Mouse (Mus musculus) inflammation-experienced regulatory T-cells, adult 6 months (primary cell): ENCODE measurements around the gene Plekha5. TPM values are rescaled to one million over a fixed set of nuclear protein-coding genes. Genes with fewer than 3 reads are reported as not detected.
"Not testable (repeated sequence)": the region's sequence is repeated elsewhere in the genome, so short reads cannot be mapped to it uniquely, and the experiment has no call there.

Experiments used
- ATAC-seq: one replicate; pipeline ENCODE4 v1.8.0; 2017
- polyA plus RNA-seq, 3 experiments: library from polyadenylated mRNA; unstranded; fragments of 100-300 nt; shearing (Covaris generic); gene quantifications; one replicate each; pipeline ENCODE4 v1.2.1; 2017

The Plekha5 gene
- polyA plus RNA-seq, 3 experiments from 2014 or later = 16.2 to 21.7 (median 19.1) TPM

GRCm38 (mm10) chr6:140580170-140580569 lies 156.3 kb downstream of the Plekha5 start:
- ATAC-seq = no peak

- ATAC-seq = no peak
These were observed 162.9 kb downstream of the Plekha5 start for GRCm38 (mm10) chr6:140586714-140587259.

- no peak for ATAC-seq
These were observed 167.5 kb downstream of the Plekha5 start for GRCm38 (mm10) chr6:140591331-140591730.

- no peak for ATAC-seq
These were observed 168.9 kb downstream of the Plekha5 start for GRCm38 (mm10) chr6:140592713-140593112.

GRCm38 (mm10) chr6:140593420-140594170 lies 169.7 kb downstream of the Plekha5 start:
- no peak for ATAC-seq

GRCm38 (mm10) chr6:140595551-140595950 lies 171.7 kb downstream of the Plekha5 start:
- ATAC-seq = not testable (repeated sequence)

GRCm38 (mm10) chr6:140597381-140598329 lies 173.8 kb downstream of the Plekha5 start:
- ATAC-seq = no peak

GRCm38 (mm10) chr6:140598516-140598915 lies 174.7 kb downstream of the Plekha5 start:
- ATAC-seq = peak; percentile 95

- ATAC-seq = no peak
These were observed 175.5 kb downstream of the Plekha5 start for GRCm38 (mm10) chr6:140599337-140599736.

- ATAC-seq = not testable (repeated sequence)
These were observed 176.8 kb downstream of the Plekha5 start for GRCm38 (mm10) chr6:140600671-140601070.

- ATAC-seq = no peak
These were observed 177.3 kb downstream of the Plekha5 start for GRCm38 (mm10) chr6:140601175-140601574.

GRCm38 (mm10) chr6:140603228-140603944 lies 179.5 kb downstream of the Plekha5 start:
- no peak for ATAC-seq

GRCm38 (mm10) chr6:140605173-140605572 lies 181.3 kb downstream of the Plekha5 start:
- not testable (repeated sequence) for ATAC-seq

- no peak for ATAC-seq
These were observed 181.9 kb downstream of the Plekha5 start for GRCm38 (mm10) chr6:140605732-140606131.

- ATAC-seq = no peak
These were observed 182.7 kb downstream of the Plekha5 start for GRCm38 (mm10) chr6:140606534-140606933.

- no peak for ATAC-seq
These were observed 184.8 kb downstream of the Plekha5 start for GRCm38 (mm10) chr6:140608666-140609065.

- ATAC-seq = no peak
These were observed 185.7 kb downstream of the Plekha5 start for GRCm38 (mm10) chr6:140609533-140609932.

- peak; percentile 29 for ATAC-seq
These were observed 186.3 kb downstream of the Plekha5 start for GRCm38 (mm10) chr6:140610117-140610516.

GRCm38 (mm10) chr6:140611282-140611681 lies 187.4 kb downstream of the Plekha5 start:
- no peak for ATAC-seq

- ATAC-seq = no peak
These were observed 188.1 kb downstream of the Plekha5 start for GRCm38 (mm10) chr6:140611893-140612473.

- ATAC-seq = no peak
These were observed 190.0 kb downstream of the Plekha5 start for GRCm38 (mm10) chr6:140613822-140614221.

GRCm38 (mm10) chr6:140614711-140615110 lies 190.9 kb downstream of the Plekha5 start:
- peak; percentile 93 for ATAC-seq
